Mouse (Mus musculus) forebrain, embryonic 13.5 days (tissue): ENCODE data around the gene Rpl27. TPM values are rescaled to one million over a fixed set of nuclear protein-coding genes. Genes with fewer than 3 reads are reported as not detected.

Experiments
- ATAC-seq: fragments of 200-750 bp; cut with Nextera tagmentation; 2 replicates; pipeline ENCODE4 v1.8.0; 2017
- H3K27ac ChIP-seq: fragments of 300-500 bp; sonication (generic); 2 replicates; pipeline ENCODE4 v1.5.1; 2015; ENCODE audit warnings: inconsistent platforms, mild to moderate bottlenecking, moderate library complexity
- H3K27me3 ChIP-seq: fragments of 300-500 bp; sonication (generic); 2 replicates; pipeline ENCODE4 v1.6.1; 2015; ENCODE audit warnings: mild to moderate bottlenecking, inconsistent platforms
- H3K36me3 ChIP-seq: fragments of 300-500 bp; sonication (generic); 2 replicates; pipeline ENCODE4 v1.6.1; 2015; ENCODE audit warnings: mild to moderate bottlenecking, inconsistent platforms; ENCODE audit not compliant: poor library complexity, severe bottlenecking
- H3K4me1 ChIP-seq: fragments of 300-500 bp; sonication (generic); 2 replicates; pipeline ENCODE4 v1.6.1; 2015; ENCODE audit warnings: inconsistent platforms
- H3K4me2 ChIP-seq: fragments of 300-500 bp; sonication (generic); 2 replicates; pipeline ENCODE4 v1.6.1; 2015; ENCODE audit warnings: inconsistent platforms, mild to moderate bottlenecking, moderate library complexity
- H3K4me3 ChIP-seq: fragments of 300-500 bp; sonication (generic); 2 replicates; pipeline ENCODE4 v1.5.1; 2015; ENCODE audit warnings: mild to moderate bottlenecking, inconsistent platforms
- H3K9ac ChIP-seq: fragments of 300-500 bp; sonication (generic); 2 replicates; pipeline ENCODE4 v1.6.1; 2015; ENCODE audit warnings: mild to moderate bottlenecking, inconsistent platforms
- H3K9me3 ChIP-seq: fragments of 300-500 bp; sonication (generic); replicated peaks from 2 replicates; pipeline ENCODE4 v1.6.1; 2016; ENCODE audit warnings: inconsistent platforms
- WGBS: fragments of 180-500 bp; shearing (Covaris S2); methylation state at CpG from one replicate; pipeline ENCODE4 v1.1.7; 2015; 5-methylcytosine and 5-hydroxymethylcytosine counted together
- polyA plus RNA-seq: library from polyadenylated mRNA; unstranded; fragments of >200 nt; fragmentation: Nextera tagmentation; extraction: Ambion mirVana; gene quantifications from 2 replicates; pipeline ENCODE4 v1.2.1, GENCODE M21; 2015

Rpl27 gene
- 338 and 387 TPM in 2 replicates for polyA plus RNA-seq

DNA sequence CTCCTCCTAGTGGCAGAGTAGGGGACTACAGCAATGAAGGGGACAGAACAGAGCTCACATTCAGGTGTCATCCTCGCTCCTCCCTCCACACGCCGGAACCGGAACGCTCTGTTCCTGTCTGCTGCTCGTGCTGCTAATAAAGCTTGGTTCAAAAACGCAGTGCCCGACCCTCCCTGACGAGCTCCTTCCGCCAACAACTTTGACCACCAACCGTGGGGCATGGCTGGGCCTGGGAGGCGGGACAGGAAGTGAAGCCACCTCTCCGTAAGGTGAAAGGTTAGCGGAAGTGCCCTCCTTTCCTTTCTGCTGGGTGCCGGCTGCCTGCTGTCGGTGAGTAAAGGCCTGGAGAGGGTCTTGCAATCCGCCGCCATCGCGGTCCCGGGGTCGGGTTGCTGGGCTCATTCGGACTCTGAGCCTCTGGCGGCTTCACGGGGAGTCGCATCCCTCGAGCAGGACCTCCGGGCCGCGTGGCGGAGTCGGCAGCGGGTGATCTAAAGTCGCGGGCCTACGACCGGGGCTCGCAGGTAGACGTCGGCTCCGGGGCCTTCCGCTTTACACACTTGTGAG, at the start of gene Rpl27:
Gene Rpl27 (plus strand): TSS at position 172 of the 567 bp plus-strand sequence.
- H3K4me2 ChIP-seq = peak within 1 kb of the TSS; percentile 97
- peak within 1 kb of the TSS; percentile 85 for H3K4me3 ChIP-seq
- ATAC-seq = peak; percentile 98
- no peaks in the 10 kb centered on the region for H3K27me3 ChIP-seq
- H3K27ac ChIP-seq = peak within 1 kb of the TSS; percentile 92
- H3K9me3 ChIP-seq = no peaks in the 10 kb centered on the region
- H3K4me1 ChIP-seq = peaks cover 23% of the 10 kb centered on the region
- peaks cover 31% of the 10 kb centered on the region for H3K36me3 ChIP-seq
- H3K9ac ChIP-seq = peak within 1 kb of the TSS; percentile 97
- WGBS = 0% methylated on average over 42 of the region's 42 CpGs

DNA sequence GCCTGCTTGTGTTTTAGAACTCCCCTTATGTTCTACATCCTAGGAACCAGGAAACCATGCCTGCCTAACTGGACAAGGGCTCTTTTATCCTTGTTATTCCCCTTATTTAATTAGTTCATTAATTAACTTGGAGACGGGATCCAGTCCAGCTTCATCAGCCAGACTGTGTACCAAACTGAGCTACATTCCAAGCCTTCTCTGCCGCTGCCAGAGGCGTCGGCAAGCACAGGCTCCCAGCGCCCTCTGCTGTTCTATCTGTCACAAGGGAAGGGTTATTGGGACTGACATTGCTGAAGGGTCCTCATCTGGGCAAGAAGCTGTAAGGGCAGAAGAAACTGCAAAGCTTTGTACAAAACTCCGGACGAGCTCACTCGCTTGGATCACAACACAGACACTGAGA, 47.0 kb upstream of the Rpl27 start:
- H3K4me2 ChIP-seq = no peak overlapping the region
- H3K9me3 ChIP-seq = no peaks in the 10 kb centered on the region
- H3K36me3 ChIP-seq = no peaks in the 10 kb centered on the region
- no peak overlapping the region for H3K27ac ChIP-seq
- H3K9ac ChIP-seq = no peak overlapping the region
- H3K27me3 ChIP-seq = no peaks in the 10 kb centered on the region
- ATAC-seq = 0 out of 2 replicates have a peak, but pooled peaks have one; percentile 33
- 6% methylated on average over 8 of the region's 8 CpGs for WGBS
- H3K4me1 ChIP-seq = peaks cover 7% of the 10 kb centered on the region; the same call in 1 of the 2 replicates
- no peak overlapping the region for H3K4me3 ChIP-seq

DNA sequence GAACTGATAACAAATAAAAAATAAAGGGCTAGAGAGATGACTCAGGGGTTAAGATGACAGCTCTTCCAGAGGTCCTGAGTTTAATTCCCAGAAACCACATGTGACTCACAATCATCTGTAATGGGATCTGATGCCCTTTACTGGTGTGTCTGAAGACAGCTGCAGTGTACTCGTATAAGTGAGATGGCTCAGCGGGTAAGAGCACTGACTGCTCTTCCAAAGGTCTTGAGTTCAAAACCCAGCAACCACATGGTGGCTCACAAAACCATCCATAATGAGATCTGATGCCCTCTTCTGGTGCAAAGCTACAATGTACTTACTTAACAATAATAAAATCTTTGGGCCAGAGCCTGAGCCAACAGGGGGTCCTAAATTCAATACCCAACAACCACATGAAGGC, 26.8 kb upstream of the Rpl27 start:
- H3K4me3 ChIP-seq = no peak overlapping the region
- ATAC-seq = no peak
- H3K27ac ChIP-seq = no peak overlapping the region
- WGBS = 89% methylated on average over 2 of the region's 2 CpGs
- H3K9ac ChIP-seq = no peak overlapping the region
- no peaks in the 10 kb centered on the region for H3K27me3 ChIP-seq
- H3K9me3 ChIP-seq = no peaks in the 10 kb centered on the region
- H3K36me3 ChIP-seq = peaks cover 37% of the 10 kb centered on the region
- H3K4me2 ChIP-seq = no peak overlapping the region
- peaks cover 8% of the 10 kb centered on the region for H3K4me1 ChIP-seq

DNA sequence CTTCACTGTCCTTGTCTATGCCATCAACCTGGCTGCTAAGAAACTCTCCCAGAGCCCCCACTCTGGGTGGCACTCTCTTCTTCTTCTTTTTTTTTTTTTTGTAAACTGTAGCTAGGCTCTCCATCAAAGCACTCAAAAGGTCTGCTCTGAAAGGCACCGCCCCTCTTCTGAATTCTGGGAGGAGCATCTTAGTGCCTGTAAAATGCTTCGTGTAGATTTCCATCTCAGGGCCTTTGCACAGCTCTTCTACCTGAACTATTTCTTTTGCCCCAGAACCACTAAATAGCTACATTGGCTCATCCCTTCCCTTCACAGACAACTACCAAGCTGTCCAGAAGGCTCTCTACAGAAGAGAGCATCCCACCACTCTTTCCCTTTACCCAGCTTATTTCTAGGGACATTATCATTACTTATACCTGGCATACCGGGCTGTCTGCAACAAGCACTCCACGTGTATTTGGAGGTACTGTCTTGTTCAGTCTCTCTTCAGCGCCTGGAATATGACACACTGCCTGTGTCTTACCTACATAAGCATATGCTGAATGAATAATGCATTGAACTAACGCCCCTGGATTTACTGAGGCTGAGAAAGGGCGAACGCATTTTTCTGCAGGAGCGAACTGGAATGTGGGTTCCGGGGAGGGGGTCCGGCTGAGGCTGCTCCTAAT, 25.5 kb upstream of the Rpl27 start:
- Histone ChIP-seq H3K9me3 (no peaks in the 10 kb centered on the region), H3K36me3 (peaks cover 25% of the 10 kb centered on the region), H3K4me3 (peak overlapping the region; percentile 81), H3K4me2 (peak overlapping the region; percentile 81), H3K27ac (peak overlapping the region; percentile 72), H3K4me1 (peaks cover 8% of the 10 kb centered on the region), H3K27me3 (no peaks in the 10 kb centered on the region), H3K9ac (peak overlapping the region; percentile 82)
- peak; percentile 46; the same call in 1 of the 2 replicates for ATAC-seq
- 2% methylated on average over 11 of the region's 11 CpGs for WGBS

DNA sequence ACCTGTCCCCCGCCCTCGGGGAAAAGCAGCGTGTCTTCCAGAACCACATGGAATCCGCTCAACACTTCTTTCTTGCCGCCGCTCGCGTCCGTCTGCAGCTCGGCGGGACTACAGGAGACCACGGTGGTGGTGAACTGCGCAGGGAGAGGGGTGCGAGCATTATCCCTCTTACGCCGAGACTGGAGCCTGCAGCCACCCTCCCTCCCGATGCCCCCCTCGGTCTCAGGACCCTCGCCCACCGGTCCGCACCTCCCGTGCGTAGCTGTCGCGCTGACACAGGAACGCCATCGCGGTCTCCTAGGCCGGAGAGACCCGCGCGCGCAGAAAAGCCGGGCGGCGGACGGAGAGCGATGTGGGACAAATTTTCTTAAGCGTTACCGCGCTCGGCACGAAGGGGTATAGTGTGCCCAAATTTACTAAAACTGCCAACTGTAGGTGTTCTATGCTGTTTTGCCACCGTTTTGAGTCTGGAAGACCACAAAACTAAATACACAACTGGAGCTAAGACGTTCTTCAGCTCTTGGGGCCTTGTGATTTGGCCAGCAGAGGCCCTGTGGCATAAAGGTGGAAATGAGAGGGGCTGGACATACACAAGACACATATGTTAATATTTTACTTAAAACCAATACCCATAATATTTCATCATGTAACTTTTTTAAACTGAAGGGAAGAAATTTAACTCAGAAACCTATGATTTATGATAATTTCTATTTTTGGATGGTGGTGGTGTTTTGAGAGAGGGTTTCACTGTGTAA, 24.8 kb upstream of the Rpl27 start, which contains the start of gene Aarsd1:
Gene Aarsd1 (minus strand): TSS at position 515 of the 755 bp plus-strand sequence.
- WGBS = under 1% methylated on average over 45 of the region's 45 CpGs

DNA sequence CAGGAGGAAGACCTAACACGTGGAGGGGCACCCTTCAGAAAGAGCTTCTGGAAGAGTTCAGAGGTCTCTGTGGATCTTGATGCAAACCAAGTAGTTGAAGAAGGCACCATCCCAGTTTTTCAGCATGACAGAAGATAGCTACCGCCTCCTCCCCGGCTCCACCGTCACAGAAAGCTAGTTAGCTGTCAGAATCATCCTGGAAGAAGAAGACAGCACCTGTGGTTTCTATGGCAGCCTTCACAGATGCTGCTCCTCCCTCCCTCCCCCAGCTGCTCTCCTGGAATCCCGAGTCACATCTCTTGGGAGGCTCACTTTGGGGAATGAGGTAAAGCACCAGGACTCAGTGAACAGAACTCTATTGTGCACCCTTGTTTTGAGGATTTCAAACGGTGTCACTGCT, 23.1 kb upstream of the Rpl27 start:
- 59% methylated on average over 6 of the region's 6 CpGs for WGBS
- Histone ChIP-seq H3K9ac (no peak overlapping the region), H3K9me3 (no peaks in the 10 kb centered on the region), H3K27ac (no peak overlapping the region), H3K4me1 (peaks cover 10% of the 10 kb centered on the region), H3K4me3 (no peak overlapping the region), H3K4me2 (no peak overlapping the region), H3K27me3 (peaks cover 4% of the 10 kb centered on the region), H3K36me3 (peaks cover under 1% of the 10 kb centered on the region; the same call in 1 of the 2 replicates)
- ATAC-seq = no peak

More for the DNA sequence above, 24.8 kb upstream of the Rpl27 start, which contains the start of gene Aarsd1:
- Histone ChIP-seq H3K4me1 (peaks cover 8% of the 10 kb centered on the region), H3K27ac (peak within 1 kb of the TSS; percentile 72), H3K27me3 (no peaks in the 10 kb centered on the region), H3K9ac (peak within 1 kb of the TSS; percentile 82), H3K4me2 (peak within 1 kb of the TSS; percentile 81), H3K36me3 (peaks cover 18% of the 10 kb centered on the region), H3K9me3 (no peaks in the 10 kb centered on the region), H3K4me3 (peak within 1 kb of the TSS; percentile 81)
- ATAC-seq = peak; percentile 87

DNA sequence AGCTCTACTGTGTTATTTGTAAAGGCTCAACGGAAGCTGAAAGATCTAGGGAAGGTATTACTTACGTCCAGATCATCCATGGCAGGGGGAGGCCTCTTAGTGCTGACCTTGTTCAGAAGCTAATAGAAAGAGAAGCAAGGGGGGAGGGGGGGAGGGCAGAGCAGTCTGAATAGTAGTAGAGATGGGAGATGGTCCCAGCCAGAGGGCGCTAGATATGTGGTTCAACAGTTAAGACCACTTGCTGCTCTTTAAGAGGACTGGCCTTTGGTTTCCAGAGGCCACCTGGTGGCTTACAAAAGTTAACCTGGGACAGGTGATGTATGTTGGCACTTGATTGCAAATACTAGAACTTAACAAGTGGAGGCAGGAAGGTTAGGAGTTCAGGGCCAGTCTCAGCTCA, 22.5 kb upstream of the Rpl27 start:
- Histone ChIP-seq H3K4me1 (peaks cover 16% of the 10 kb centered on the region), H3K9me3 (no peaks in the 10 kb centered on the region), H3K9ac (no peak overlapping the region), H3K27ac (no peak overlapping the region), H3K4me3 (no peak overlapping the region), H3K4me2 (no peak overlapping the region), H3K27me3 (peaks cover 4% of the 10 kb centered on the region), H3K36me3 (no peaks in the 10 kb centered on the region)
- WGBS = 15% methylated on average over 3 of the region's 3 CpGs
- no peak for ATAC-seq

DNA sequence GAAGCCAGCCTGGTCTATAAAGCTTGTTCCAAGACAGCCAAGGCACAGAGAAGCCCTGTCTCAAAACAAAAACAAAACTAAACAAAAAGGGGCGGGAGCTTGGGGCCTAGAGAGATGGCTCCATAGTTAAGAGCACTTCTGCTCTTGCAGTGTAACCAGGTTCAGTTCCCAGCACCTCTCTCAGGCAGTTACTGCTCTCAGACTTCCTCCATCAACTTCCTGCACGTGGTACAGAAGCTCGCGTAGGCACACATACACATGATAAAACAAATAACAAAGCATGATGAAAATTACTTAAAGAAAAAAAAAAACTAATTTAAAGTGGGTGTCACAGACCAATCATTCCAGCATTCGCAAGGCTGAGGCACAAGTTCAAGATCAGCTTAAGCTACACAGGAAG, 21.9 kb upstream of the Rpl27 start:
- no peak overlapping the region for H3K9ac ChIP-seq
- peaks cover 4% of the 10 kb centered on the region for H3K27me3 ChIP-seq
- H3K9me3 ChIP-seq = no peaks in the 10 kb centered on the region
- ATAC-seq = no peak
- H3K4me2 ChIP-seq = no peak overlapping the region
- peaks cover 16% of the 10 kb centered on the region for H3K4me1 ChIP-seq
- H3K36me3 ChIP-seq = no peaks in the 10 kb centered on the region
- no peak overlapping the region for H3K4me3 ChIP-seq
- WGBS = 90% methylated on average over 5 of the region's 5 CpGs
- no peak overlapping the region for H3K27ac ChIP-seq

DNA sequence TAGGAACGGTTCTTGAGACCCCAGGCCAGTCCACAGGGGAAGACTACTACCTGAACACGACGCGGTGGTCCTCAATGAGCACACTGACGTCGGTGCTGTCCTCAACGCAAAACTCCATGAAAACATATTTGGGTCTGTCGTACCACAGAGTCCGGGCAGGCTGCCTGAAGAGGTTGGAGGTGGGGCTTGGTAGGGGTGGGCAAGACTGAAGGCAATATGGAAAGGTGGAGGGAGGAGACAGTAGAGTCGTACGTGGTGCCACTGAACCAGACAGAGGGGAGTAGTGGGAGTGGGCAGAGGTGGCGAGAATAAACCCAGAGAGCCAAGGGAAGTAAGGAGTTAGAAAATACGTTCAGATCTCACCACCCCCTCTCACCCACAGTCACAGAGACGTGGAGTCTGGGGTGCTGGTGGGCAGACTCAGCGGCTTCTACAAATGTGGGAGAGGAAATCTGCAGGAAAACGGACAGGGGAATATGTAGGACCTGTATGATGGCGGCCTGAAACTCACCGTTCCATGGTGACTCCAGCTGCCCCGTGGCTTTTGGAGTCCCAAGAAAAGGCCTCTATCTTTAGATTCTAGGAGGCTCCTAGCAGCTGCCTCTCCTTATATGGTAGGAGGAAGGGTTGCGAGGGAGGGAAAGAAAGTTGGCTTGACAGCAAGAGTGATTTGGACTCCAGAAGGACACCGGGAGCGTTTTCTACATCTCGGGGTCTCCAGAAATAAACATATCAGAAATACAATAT, 17.8 kb upstream of the Rpl27 start, which contains the start of gene Gm27029:
Gene Gm27029 (minus strand): TSS at position 692 of the 747 bp plus-strand sequence.
- H3K4me1 ChIP-seq = peaks cover 25% of the 10 kb centered on the region

DNA sequence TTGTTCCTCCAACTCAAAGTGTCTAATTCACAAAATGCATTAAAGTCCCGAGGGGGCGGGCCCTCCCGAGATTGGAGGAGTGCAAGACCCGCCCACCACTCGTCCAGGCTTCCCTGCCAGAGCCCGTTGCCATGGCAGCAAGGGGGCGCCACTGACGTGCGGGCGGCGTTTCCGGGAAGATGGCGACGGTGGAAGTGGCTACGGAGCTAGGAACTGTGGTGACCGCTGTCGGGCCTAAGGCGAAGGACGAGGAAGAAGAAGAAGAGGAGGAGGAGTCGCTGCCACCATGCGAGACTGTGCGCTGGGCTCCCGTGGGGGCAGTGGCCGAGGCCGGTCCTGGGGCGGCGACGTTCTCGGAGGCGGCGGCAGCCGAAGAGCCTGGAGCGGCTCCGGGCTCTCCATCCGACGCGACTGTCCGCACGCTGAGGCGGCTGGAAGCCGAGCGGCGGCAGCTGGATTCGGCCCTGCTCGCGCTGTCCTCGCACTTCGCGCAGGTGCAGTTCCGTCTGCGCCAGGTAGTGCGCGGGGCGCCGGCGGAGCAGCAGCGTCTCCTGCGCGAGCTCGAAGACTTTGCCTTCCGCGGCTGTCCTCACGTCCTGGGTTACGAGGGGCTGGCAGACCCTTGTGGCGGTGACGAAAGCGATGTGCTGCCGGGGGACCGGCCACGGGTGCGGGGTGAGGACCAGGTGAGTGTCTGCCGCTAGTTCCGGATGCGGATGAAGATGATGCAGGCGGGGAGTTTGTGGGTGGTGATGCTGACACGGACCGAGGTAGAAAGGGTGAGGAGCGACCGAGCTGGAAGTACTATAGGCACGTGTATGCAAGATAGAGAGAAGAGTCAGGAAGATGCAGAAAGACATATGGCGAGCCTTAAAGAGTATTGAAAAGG, 16.9 kb upstream of the Rpl27 start, which contains the start of the genes Rundc1 and Ptges3l:
Gene Rundc1 (plus strand): TSS at position 161 of the 889 bp plus-strand sequence.
Gene Ptges3l (minus strand): TSS at position 409 of the 889 bp plus-strand sequence.
- Histone ChIP-seq H3K27me3 (peaks cover 4% of the 10 kb centered on the region), H3K27ac (peak within 1 kb of the TSS; percentile 84), H3K9ac (peak within 1 kb of the TSS; percentile 91), H3K4me3 (peak within 1 kb of the TSS; percentile 99), H3K9me3 (no peaks in the 10 kb centered on the region), H3K4me1 (peaks cover 25% of the 10 kb centered on the region), H3K36me3 (peaks cover 10% of the 10 kb centered on the region), H3K4me2 (peak within 1 kb of the TSS; percentile 96)
- 1% methylated on average over 80 of the region's 81 CpGs for WGBS
- peak; percentile 97 for ATAC-seq

More for the DNA sequence above, 17.8 kb upstream of the Rpl27 start, which contains the start of gene Gm27029:
- ATAC-seq = no peak; the same call in 1 of the 2 replicates
- H3K9ac ChIP-seq = peak within 1 kb of the TSS; percentile 91
- H3K9me3 ChIP-seq = no peaks in the 10 kb centered on the region
- H3K36me3 ChIP-seq = peaks cover 1% of the 10 kb centered on the region
- H3K27ac ChIP-seq = peak within 1 kb of the TSS; percentile 84
- peak within 1 kb of the TSS; percentile 96 for H3K4me2 ChIP-seq
- 6% methylated on average over 23 of the region's 23 CpGs for WGBS
- peaks cover 4% of the 10 kb centered on the region for H3K27me3 ChIP-seq
- peak within 1 kb of the TSS; percentile 99 for H3K4me3 ChIP-seq
